Mouse (Mus musculus) liver, embryonic 14.5 days (tissue): ENCODE results near the gene Magt1.

Experiments used
- CTCF ChIP-seq: IDR thresholded peaks from 2 replicates; pipeline ENCODE4 v1.5.1; 2016; ENCODE audit warnings: antibody characterized with exemption, low read depth, control low read depth
- EP300 ChIP-seq: IDR thresholded peaks from 2 replicates; pipeline ENCODE4 v1.6.1; 2016; ENCODE audit warnings: antibody characterized with exemption, low read depth

DNA sequence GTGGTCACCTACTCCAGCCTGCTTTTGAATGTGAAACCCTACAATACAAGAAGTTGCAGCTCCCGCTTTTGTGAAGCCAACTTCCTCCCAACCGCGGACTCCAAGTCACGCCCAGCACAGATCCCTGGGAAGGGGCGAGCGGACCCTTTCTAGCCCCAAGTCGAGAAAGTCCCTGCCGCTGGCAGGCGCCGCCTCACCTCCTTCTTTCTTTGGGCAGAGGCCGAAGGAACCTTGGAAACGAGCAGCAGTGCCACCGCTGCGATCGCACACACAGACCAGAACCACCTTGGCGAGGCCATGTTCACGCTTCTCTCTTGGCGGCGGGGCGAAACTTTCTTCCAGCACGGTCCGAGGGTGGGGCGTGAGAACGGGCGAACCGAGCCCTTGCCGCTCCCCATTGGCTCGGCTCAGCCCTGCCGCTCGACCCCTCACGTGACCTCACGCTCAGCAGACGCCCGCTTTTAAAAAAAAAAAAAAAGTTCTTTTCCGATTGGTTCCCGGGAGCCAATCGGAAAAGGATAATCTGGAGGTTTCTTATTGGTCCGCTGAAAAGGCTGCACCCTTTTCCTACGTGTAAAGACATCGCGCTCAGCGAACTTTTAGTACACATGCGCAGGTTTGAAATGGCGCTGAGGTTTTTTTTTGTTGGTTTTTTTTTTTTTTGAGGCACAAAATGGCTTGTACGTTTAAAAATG lies at the start of gene Magt1:
- TF ChIP-seq CTCF (no peak), EP300 (no peak)
